Mouse (Mus musculus) embryonic facial prominence, embryonic 11.5 days (tissue): Measurements from ENCODE around the gene Angptl7. TPM values are rescaled to one million over a fixed set of nuclear protein-coding genes. Genes with fewer than 3 reads are reported as not detected.

Experiments used
- ATAC-seq: fragments of 200-750 bp; cut with Nextera tagmentation; replicated peaks from 2 replicates; pipeline ENCODE4 v1.8.0; 2017; ENCODE audit warnings: low read depth; ENCODE audit not compliant: insufficient number of reproducible peaks, low FRiP score, low TSS enrichment
- DNase-seq: peaks from one replicate; pipeline ENCODE4 v3.0.0-alpha.2; 2015; ENCODE audit warnings: low spot score
- H3K27ac ChIP-seq: fragments of 300-500 bp; sonication (generic); replicated peaks from 2 replicates; pipeline ENCODE4 v1.5.1; 2014; ENCODE audit warnings: mild to moderate bottlenecking, low read depth, low read length, control low read depth
- H3K27me3 ChIP-seq: fragments of 300-500 bp; sonication (generic); 2 replicates; pipeline ENCODE4 v1.6.1; 2014; ENCODE audit warnings: mild to moderate bottlenecking, low read length, moderate library complexity, mixed read lengths; ENCODE audit not compliant: control insufficient read depth, insufficient read depth
- H3K36me3 ChIP-seq: fragments of 300-500 bp; sonication (generic); replicated peaks from 2 replicates; pipeline ENCODE4 v1.6.1; 2014; ENCODE audit warnings: low read depth, mild to moderate bottlenecking, low read length, moderate library complexity, mixed read lengths; ENCODE audit not compliant: control insufficient read depth, insufficient read depth
- H3K4me1 ChIP-seq: fragments of 300-500 bp; sonication (generic); 2 replicates; pipeline ENCODE4 v1.6.1; 2014; ENCODE audit warnings: low read length, mixed read lengths; ENCODE audit not compliant: control insufficient read depth, insufficient read depth
- H3K4me2 ChIP-seq: fragments of 300-500 bp; sonication (generic); 2 replicates; pipeline ENCODE4 v1.6.1; 2014; ENCODE audit warnings: low read depth, mild to moderate bottlenecking, control low read depth, low read length, moderate library complexity
- H3K4me3 ChIP-seq: fragments of 300-500 bp; sonication (generic); 2 replicates; pipeline ENCODE4 v1.5.1; 2014; ENCODE audit warnings: low read depth, low read length, control low read depth
- H3K9ac ChIP-seq: fragments of 300-500 bp; sonication (generic); replicated peaks from 2 replicates; pipeline ENCODE4 v1.6.1; 2014; ENCODE audit warnings: mild to moderate bottlenecking, control low read depth, low read length
- H3K9me3 ChIP-seq: fragments of 300-500 bp; sonication (generic); replicated peaks from 2 replicates; pipeline ENCODE4 v1.6.1; 2016; ENCODE audit warnings: mild to moderate bottlenecking, low read length, inconsistent platforms, mixed read lengths; ENCODE audit not compliant: control insufficient read depth
- WGBS: fragments of 180-500 bp; shearing (Covaris S2); extraction: QIAGEN DNeasy Blood & Tissue Kit; methylation state at CpG from one replicate; pipeline ENCODE4 v1.1.7; 2014; 5-methylcytosine and 5-hydroxymethylcytosine counted together
- polyA plus RNA-seq: library from polyadenylated mRNA; unstranded; fragments of >200 nt; fragmentation: Nextera tagmentation; extraction: Ambion mirVana; gene quantifications from 2 replicates; pipeline ENCODE4 v1.2.1, GENCODE M21; 2014

The Angptl7 gene
- polyA plus RNA-seq, 1 experiment from 2014 or later, result 0.21 TPM

DNA sequence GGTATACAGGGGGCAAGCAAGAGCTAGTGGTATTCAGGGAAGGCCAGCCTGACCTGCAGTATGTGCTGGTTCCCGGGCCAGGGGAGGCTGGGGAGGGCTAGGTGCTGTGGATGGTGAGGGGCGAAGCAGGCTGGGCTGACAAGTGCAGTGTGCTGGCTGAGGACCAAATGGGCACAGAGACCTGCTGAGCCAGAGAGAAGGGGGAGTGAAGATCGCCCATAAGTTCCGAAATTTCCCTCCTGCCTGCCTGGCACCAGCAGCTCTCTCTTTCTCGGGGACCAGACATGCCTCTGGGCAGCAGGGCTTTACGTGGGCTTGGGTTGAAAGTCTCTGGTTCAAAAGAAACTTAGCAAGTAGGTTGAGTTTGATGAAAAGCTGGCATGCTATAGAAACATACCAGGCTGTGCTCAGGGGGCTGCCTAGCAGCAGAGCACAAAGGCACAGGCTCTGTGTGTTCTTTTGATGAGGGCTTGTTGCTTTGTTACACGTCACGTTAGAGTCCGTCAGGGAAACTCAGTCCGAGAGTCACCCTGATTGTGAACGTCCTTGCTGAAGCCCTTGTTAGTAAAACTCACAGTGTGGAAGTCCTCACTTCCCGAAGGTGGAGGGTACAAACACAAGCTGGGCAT lies 39.5 kb downstream of the Angptl7 start:
- ATAC-seq (no peak), DNase-seq (no peak)
- Histone ChIP-seq H3K9ac (no peak overlapping the region), H3K4me1 (no peaks in the 10 kb centered on the region), H3K9me3 (no peaks in the 10 kb centered on the region), H3K36me3 (peaks cover 30% of the 10 kb centered on the region), H3K27me3 (no peaks in the 10 kb centered on the region), H3K4me2 (no peak overlapping the region), H3K27ac (no peak overlapping the region), H3K4me3 (no peak overlapping the region)
- 87% methylated on average over 12 of the region's 12 CpGs for WGBS

DNA sequence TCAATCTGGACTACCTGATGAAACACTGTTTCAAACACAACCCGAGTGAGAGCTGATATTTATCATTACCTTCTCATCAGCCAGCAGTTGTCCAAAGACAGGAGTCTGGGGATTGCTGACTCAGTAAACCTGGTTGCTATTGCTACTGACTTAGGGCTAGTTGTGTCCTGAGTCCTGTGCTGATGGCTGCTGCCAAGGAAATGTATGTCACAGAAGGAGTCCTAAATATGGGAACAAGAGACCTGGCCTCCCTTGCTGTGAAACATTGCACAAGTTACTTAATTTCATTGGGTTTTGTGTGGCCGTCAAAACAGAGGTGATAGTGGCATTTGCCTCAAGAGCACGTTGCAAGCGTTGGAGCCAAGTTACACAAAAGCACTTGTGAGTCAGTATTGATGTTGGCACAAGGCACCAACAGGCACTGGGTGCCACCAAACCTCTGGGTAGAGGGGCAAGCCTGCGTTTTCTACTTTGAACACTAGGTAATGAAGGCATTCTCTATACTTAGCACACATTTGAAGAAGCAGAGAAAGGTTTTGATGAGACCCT lies 44.7 kb downstream of the Angptl7 start:
- no peak overlapping the region for H3K4me2 ChIP-seq
- no peaks in the 10 kb centered on the region for H3K4me1 ChIP-seq
- no peak overlapping the region for H3K4me3 ChIP-seq
- peaks cover 32% of the 10 kb centered on the region for H3K36me3 ChIP-seq
- H3K9me3 ChIP-seq, result no peaks in the 10 kb centered on the region
- no peak overlapping the region for H3K27ac ChIP-seq
- DNase-seq (no peak), ATAC-seq (no peak)
- WGBS, result 92% methylated on average over 5 of the region's 5 CpGs
- H3K9ac ChIP-seq, result no peak overlapping the region
- no peaks in the 10 kb centered on the region for H3K27me3 ChIP-seq

DNA sequence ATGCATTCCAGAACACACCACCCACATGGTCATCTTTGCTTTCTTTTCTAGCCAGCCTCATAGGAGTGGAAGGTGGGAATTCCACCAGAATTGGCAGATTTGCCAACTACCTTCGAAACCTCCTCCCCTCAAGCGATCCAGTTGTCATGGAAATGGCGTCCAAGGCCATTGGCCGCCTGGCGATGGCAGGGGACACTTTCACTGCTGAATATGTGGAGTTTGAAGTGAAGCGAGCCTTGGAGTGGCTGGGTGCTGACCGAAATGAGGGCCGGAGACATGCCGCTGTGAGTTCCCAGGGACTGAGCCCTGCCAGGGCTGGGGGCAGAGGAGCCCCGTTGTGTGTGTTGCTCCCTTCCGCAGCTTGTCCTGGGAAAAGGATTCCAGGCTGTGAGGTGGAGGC lies 46.6 kb downstream of the Angptl7 start:
- no peak overlapping the region for H3K4me2 ChIP-seq
- no peak for DNase-seq

DNA sequence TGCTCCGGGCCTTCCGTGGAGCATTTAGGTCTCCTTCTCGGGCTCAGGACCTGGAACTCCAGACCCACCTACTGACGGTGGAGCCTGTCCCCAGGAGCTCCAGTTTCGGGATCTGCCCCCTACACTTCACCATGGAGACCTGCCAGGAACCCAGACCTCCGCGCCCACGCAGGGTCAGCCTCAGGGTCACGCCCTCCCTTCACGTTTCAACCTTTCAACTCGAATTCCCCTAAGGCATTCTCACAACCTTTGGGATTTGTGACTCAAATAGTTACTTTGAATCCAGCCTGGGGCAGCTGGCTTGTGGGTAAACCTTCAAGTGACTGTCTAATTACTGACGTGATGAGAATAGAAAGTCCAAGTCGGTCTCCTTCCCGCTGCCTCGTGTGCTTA lies 51.4 kb downstream of the Angptl7 start:
- peak overlapping the region; percentile 94 for H3K4me3 ChIP-seq
- DNase-seq (peak; percentile 14), ATAC-seq (no peak)
- H3K27ac ChIP-seq, result 0 out of 2 replicates have a peak overlapping the region, but pooled peaks have one; percentile 32
- H3K9me3 ChIP-seq, result no peaks in the 10 kb centered on the region
- peak overlapping the region; percentile 87 for H3K9ac ChIP-seq
- H3K36me3 ChIP-seq, result peaks cover 5% of the 10 kb centered on the region; the same call in 1 of the 2 replicates
- H3K27me3 ChIP-seq, result no peaks in the 10 kb centered on the region
- peaks cover 4% of the 10 kb centered on the region; the same call in 1 of the 2 replicates for H3K4me1 ChIP-seq
- 0% methylated on average over 15 of the region's 15 CpGs for WGBS
- H3K4me2 ChIP-seq, result peak overlapping the region; percentile 74

More for the DNA sequence above, 46.6 kb downstream of the Angptl7 start:
- no peak for ATAC-seq
- Histone ChIP-seq H3K9ac (no peak overlapping the region), H3K4me3 (no peak overlapping the region), H3K27ac (no peak overlapping the region), H3K4me1 (peaks cover 4% of the 10 kb centered on the region; the same call in 1 of the 2 replicates), H3K36me3 (peaks cover 23% of the 10 kb centered on the region), H3K9me3 (no peaks in the 10 kb centered on the region), H3K27me3 (no peaks in the 10 kb centered on the region)
- 90% methylated on average over 11 of the region's 11 CpGs for WGBS

DNA sequence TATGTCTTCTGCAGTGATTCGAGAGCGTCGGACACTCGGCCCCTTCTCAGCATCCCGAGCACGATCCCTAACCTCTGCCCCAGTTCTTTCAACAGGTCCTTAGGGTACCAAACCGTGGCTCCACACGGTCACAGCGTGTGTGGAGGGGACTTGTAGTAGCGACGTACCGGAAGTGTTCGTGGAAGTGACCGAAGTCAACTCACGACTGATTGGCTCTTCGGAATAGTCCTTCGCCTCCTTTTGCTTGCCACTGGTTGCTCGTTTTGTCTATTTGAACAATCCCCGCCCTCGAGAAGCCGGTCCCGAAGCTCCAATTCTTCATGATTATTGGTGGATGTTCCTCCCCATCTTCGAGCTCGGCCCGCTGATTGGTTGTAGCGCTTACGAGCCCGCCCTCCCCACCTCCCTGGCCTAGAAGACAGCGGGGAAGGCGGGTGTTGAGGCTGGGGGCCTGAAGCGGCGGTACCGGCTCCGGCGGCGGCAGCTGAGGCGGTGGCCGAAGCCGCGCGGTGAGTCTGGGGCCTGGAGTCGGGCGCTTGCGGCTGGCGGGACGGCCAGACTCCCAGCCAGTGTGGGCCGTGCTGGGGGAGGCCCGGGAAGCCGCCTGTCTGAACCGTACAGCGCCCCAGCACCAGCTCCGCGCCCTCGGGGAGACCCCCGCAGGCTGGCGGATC lies 51.9 kb downstream of the Angptl7 start, which contains the start of gene Mtor:
TSS of gene Mtor (plus strand) at position 433 of the 674 bp plus-strand sequence.
- peak within 1 kb of the TSS; percentile 94 for H3K4me3 ChIP-seq
- DNase-seq, result peak; percentile 98
- ATAC-seq, result peak; percentile 95
- WGBS, result under 1% methylated on average over 51 of the region's 56 CpGs
- H3K36me3 ChIP-seq, result peaks cover 2% of the 10 kb centered on the region; the same call in 1 of the 2 replicates
- H3K27me3 ChIP-seq, result no peaks in the 10 kb centered on the region
- H3K9me3 ChIP-seq, result no peaks in the 10 kb centered on the region
- peak within 1 kb of the TSS; percentile 87 for H3K9ac ChIP-seq
- peaks cover 4% of the 10 kb centered on the region; the same call in 1 of the 2 replicates for H3K4me1 ChIP-seq
- peak within 1 kb of the TSS; percentile 74 for H3K4me2 ChIP-seq
- H3K27ac ChIP-seq, result 0 out of 2 replicates have a peak within 1 kb of the TSS, but pooled peaks have one; percentile 32

Other genes starting within 250 kb of the Angptl7 start
- gene Disp3, start 212.5 kb downstream of the Angptl7 start, polyA plus RNA-seq, result 0.86 and 1.1 TPM in 2 replicates
- gene Ubiad1, start 55.7 kb downstream of the Angptl7 start, polyA plus RNA-seq, result 14.2 and 14.6 TPM in 2 replicates
- gene Mtor, start 51.8 kb downstream of the Angptl7 start, polyA plus RNA-seq, result 22.5 and 23.9 TPM in 2 replicates
- 109 and 114 TPM in 2 replicates for gene Exosc10, start 58.0 kb upstream of the Angptl7 start, polyA plus RNA-seq
- 172 and 187 TPM in 2 replicates for gene Srm, start 91.0 kb upstream of the Angptl7 start, polyA plus RNA-seq
- gene Masp2, start 102.1 kb upstream of the Angptl7 start, polyA plus RNA-seq, result not detected in 2 replicates
- gene Tardbp, start 126.6 kb upstream of the Angptl7 start, polyA plus RNA-seq, result 206 and 240 TPM in 2 replicates
- not detected in 2 replicates for gene Gm572, start 142.9 kb upstream of the Angptl7 start, polyA plus RNA-seq